Mouse (Mus musculus) testis, adult 2 months (tissue): Measurements from ENCODE around the gene Gm45021. TPM values are rescaled to one million over a fixed set of nuclear protein-coding genes. Genes with fewer than 3 reads are reported as not detected.
A peak's percentile ranks its signal among the peaks of the same experiment; 100 is the strongest.

Experiments
- H3K27ac ChIP-seq: fragments of 200-500 bp; 2 replicates; pipeline ENCODE4 v1.5.1; 2012; ENCODE audit warnings: low read depth, low read length; ENCODE audit not compliant: control insufficient read depth, insufficient read depth
- H3K27me3 ChIP-seq: fragments of 200-500 bp; 2 replicates; pipeline ENCODE4 v1.6.1; 2012; ENCODE audit warnings: mild to moderate bottlenecking, low read length, moderate library complexity; ENCODE audit not compliant: control insufficient read depth, insufficient read depth
- H3K36me3 ChIP-seq: fragments of 200-500 bp; 2 replicates; pipeline ENCODE4 v1.6.1; 2012; ENCODE audit warnings: mild to moderate bottlenecking, low read length; ENCODE audit not compliant: control insufficient read depth, insufficient read depth
- H3K4me1 ChIP-seq: fragments of 200-500 bp; 2 replicates; pipeline ENCODE4 v1.6.1; 2012; ENCODE audit warnings: low read length; ENCODE audit not compliant: control insufficient read depth, insufficient read depth
- H3K4me3 ChIP-seq: fragments of 200-500 bp; 2 replicates; pipeline ENCODE4 v1.5.1; 2012; ENCODE audit warnings: low read depth, mild to moderate bottlenecking, low read length, moderate library complexity, mixed read lengths; ENCODE audit not compliant: control insufficient read depth
- CTCF ChIP-seq: fragments of 200-500 bp; IDR thresholded peaks from 2 replicates; pipeline ENCODE4 v1.5.1; 2012; ENCODE audit warnings: low read depth, mild to moderate bottlenecking, inconsistent platforms, low read length, moderate library complexity; ENCODE audit not compliant: control insufficient read depth, insufficient read depth, insufficient replicate concordance
- POLR2A ChIP-seq: fragments of 200-500 bp; IDR thresholded peaks from 2 replicates; pipeline ENCODE4 v1.6.1; 2012; ENCODE audit warnings: low read depth, mild to moderate bottlenecking, inconsistent platforms, low read length, moderate library complexity; ENCODE audit not compliant: control insufficient read depth
- polyA plus RNA-seq: library from polyadenylated mRNA; depleted of rRNA; stranded (reverse); fragments of >200 nt; gene quantifications from 2 replicates; pipeline ENCODE4 v1.2.3, GENCODE M21; 2012

The Gm45021 gene
- polyA plus RNA-seq, 1 experiment, result not detected

GRCm38 (mm10) chr6:48573981-48574380 lies 15.4 kb upstream of the Gm45021 start:
- TF ChIP-seq CTCF (no peak), POLR2A (no peak)
- Histone ChIP-seq H3K4me1 (peaks cover 12% of the 10 kb centered on the region), H3K4me3 (no peak overlapping the region), H3K27me3 (no peaks in the 10 kb centered on the region), H3K36me3 (no peaks in the 10 kb centered on the region), H3K27ac (no peak overlapping the region)

DNA sequence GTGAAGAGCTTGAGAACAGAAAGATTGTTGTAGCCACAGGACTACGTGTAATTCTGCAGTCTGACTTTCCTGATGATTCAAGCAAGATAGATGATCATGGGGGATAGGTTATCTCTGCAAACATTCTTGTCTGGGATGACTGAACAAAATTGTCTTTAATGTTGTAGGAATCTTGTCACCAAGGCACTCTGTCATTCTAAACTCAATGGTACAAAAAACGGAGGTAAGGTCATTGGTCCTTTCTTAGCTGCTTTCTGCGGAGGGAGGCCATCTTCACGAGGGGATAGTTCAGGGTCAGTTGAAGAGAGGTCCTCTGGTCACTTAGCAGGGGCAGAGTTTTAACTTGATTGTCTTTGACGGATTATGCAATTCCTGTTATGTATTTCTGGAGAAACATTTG lies 10.7 kb upstream of the Gm45021 start:
- Histone ChIP-seq H3K27ac (no peak overlapping the region), H3K4me1 (no peaks in the 10 kb centered on the region), H3K4me3 (no peak overlapping the region), H3K36me3 (no peaks in the 10 kb centered on the region), H3K27me3 (no peaks in the 10 kb centered on the region)
- no peak for TF ChIP-seq POLR2A
- TF ChIP-seq CTCF, result no peak

GRCm38 (mm10) chr6:48579215-48579648 lies 10.2 kb upstream of the Gm45021 start:
- no peaks in the 10 kb centered on the region for H3K36me3 ChIP-seq
- TF ChIP-seq CTCF, result no peak
- no peak for TF ChIP-seq POLR2A
- no peaks in the 10 kb centered on the region for H3K4me1 ChIP-seq
- no peak overlapping the region for H3K4me3 ChIP-seq
- no peaks in the 10 kb centered on the region for H3K27me3 ChIP-seq
- H3K27ac ChIP-seq, result peak overlapping the region; percentile 57

- H3K4me1 ChIP-seq, result no peaks in the 10 kb centered on the region
- H3K27ac ChIP-seq, result no peak overlapping the region
- no peak overlapping the region for H3K4me3 ChIP-seq
- H3K36me3 ChIP-seq, result no peaks in the 10 kb centered on the region
- TF ChIP-seq CTCF (no peak), POLR2A (no peak)
- H3K27me3 ChIP-seq, result no peaks in the 10 kb centered on the region
Measured at GRCm38 (mm10) chr6:48581257-48581656, 8.2 kb upstream of the Gm45021 start.

GRCm38 (mm10) chr6:48582037-48582436 lies 7.4 kb upstream of the Gm45021 start:
- H3K36me3 ChIP-seq, result no peaks in the 10 kb centered on the region
- no peaks in the 10 kb centered on the region for H3K27me3 ChIP-seq
- no peak overlapping the region for H3K27ac ChIP-seq
- no peak overlapping the region for H3K4me3 ChIP-seq
- no peaks in the 10 kb centered on the region for H3K4me1 ChIP-seq
- no peak for TF ChIP-seq POLR2A
- no peak for TF ChIP-seq CTCF

DNA sequence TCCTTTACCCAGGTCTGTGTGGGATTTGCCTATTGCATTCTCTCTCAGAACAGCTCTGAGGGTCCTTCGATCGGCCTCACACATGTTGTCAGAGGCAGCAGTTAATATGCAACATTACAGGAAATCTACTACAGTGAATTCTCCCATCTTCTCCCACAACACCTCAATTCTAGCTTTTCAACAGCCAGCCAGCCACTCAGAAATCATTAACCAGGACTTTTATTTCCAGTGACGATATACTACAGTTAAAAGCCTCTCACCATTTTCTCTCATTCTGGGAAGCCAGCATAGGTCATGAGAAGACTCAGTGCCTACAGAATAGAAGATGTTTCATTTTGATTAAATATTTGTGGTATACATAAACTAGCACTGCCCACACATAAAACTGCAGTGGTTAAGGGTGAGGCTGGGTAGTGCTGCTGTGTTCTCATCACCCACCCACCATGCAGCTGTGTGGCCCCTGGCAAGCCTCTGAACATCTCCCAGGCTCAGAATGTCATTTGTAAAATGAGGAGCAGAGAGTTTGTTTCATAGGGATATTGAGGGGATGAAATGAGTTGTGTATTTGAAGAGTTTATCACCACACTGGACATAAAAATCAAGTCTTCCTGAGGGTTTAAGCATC lies 1.9 kb downstream of the Gm45021 start:
- Histone ChIP-seq H3K27ac (no peak overlapping the region), H3K36me3 (no peaks in the 10 kb centered on the region), H3K4me1 (peaks cover 16% of the 10 kb centered on the region), H3K27me3 (no peaks in the 10 kb centered on the region), H3K4me3 (no peak overlapping the region)
- TF ChIP-seq POLR2A, result no peak
- TF ChIP-seq CTCF, result no peak

GRCm38 (mm10) chr6:48591871-48592270 lies 2.5 kb downstream of the Gm45021 start:
- H3K4me3 ChIP-seq, result no peak overlapping the region
- H3K27me3 ChIP-seq, result no peaks in the 10 kb centered on the region
- no peak overlapping the region for H3K27ac ChIP-seq
- TF ChIP-seq POLR2A, result no peak
- no peak for TF ChIP-seq CTCF
- peaks cover 19% of the 10 kb centered on the region for H3K4me1 ChIP-seq
- no peaks in the 10 kb centered on the region for H3K36me3 ChIP-seq
